Mouse (Mus musculus) C3H10T1/2 (cell line): ENCODE measurements around the gene Wipi2. TPM values are rescaled to one million over a fixed set of nuclear protein-coding genes. Genes with fewer than 3 reads are reported as not detected.

Source experiments
- polyA plus RNA-seq, 2 experiments: library from polyadenylated mRNA; unstranded; fragments of >200 nt; fragmentation: generic; extraction: Trizol; gene quantifications; one replicate each; pipeline ENCODE4 v1.2.1; 2012; ENCODE audit warnings: missing spikeins in 2 of 2

Wipi2 gene
- polyA plus RNA-seq: 10 to 100 TPM; 20.1 to 24.7 TPM

DNA sequence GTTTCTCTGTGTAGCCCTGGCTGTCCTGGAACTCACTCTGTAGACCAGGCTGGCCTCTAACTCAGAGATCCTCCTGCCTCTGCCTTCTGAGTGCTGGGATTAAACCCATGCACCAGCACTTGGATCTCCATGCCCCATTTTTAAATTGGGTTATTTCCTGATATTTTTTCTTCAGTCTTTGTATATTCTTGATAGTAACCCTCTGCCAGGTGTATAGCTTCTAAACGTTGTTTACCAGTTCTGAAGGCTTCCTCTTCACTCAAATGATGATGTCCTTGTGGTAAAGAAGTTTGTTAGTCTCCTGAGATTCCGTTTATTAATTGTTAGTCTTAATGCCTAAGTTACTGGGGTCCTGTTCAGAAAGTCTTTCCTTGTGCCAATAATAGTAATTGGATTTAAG is at the start of gene Wipi2:
Wipi2 (plus strand) TSS at position 301 of the 400 bp plus-strand sequence.

GRCm38 (mm10) chr5:142608259-142608988 is 19.1 kb upstream of the Wipi2 start, which contains the start of gene Mmd2:
Mmd2 (minus strand) TSS chr5:142608800.

DNA sequence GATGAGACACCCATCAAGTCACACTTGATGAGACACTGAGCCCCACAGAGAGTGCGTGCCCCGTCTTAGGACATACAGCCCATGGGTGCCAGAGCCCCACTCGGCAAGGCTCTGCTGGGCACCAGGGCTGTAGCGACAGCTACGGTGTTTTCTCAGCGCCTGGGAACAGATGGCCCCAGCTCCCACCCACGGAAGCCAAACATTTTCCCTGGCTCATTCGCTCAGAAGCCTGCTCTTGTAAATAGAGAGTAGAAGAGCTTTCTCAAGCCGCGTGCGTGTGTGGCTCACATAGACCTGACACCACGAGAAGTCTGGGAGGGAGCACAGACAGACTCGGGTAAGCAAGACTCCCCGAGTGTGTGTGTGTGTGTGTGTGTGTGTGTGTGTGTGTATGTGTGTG is 64.8 kb downstream of the Wipi2 start, which contains the start of gene Slc29a4:
Slc29a4 (plus strand) TSS at position 265 of the 400 bp plus-strand sequence.

Other genes starting within 250 kb of the Wipi2 start
- 1 to 10 TPM; 1.9 to 7.4 TPM for gene Foxk1, start 226.2 kb upstream of the Wipi2 start, polyA plus RNA-seq
- 10 to 100 TPM in 1 of 2 experiments, 1 to 10 TPM in 1; 4.2 to 11.7 TPM for gene Ap5z1, start 163.8 kb upstream of the Wipi2 start, polyA plus RNA-seq
- gene Papolb, start 97.6 kb upstream of the Wipi2 start, polyA plus RNA-seq: under 1 TPM in 1 of 2 experiments, not detected in 1; 0.04 TPM
- 1 to 10 TPM; 2.3 to 5.5 TPM for gene Radil, start 76.6 kb upstream of the Wipi2 start, polyA plus RNA-seq
- gene Mmd2, start 18.9 kb upstream of the Wipi2 start, polyA plus RNA-seq: not detected
- gene Slc29a4, start 64.8 kb downstream of the Wipi2 start, polyA plus RNA-seq: under 1 TPM; 0.04 to 0.11 TPM
- 10 to 100 TPM; 12.3 to 62.5 TPM for gene Tnrc18, start 190.0 kb downstream of the Wipi2 start, polyA plus RNA-seq